Mouse (Mus musculus): ENCODE measurements around the gene Zfp668.
A peak's percentile ranks its signal among the peaks of the same experiment; 100 is the strongest.
"Not testable (repeated sequence)": the region's sequence is repeated elsewhere in the genome, so short reads cannot be mapped to it uniquely, and the experiment has no call there.

Zfp668 gene

DNA sequence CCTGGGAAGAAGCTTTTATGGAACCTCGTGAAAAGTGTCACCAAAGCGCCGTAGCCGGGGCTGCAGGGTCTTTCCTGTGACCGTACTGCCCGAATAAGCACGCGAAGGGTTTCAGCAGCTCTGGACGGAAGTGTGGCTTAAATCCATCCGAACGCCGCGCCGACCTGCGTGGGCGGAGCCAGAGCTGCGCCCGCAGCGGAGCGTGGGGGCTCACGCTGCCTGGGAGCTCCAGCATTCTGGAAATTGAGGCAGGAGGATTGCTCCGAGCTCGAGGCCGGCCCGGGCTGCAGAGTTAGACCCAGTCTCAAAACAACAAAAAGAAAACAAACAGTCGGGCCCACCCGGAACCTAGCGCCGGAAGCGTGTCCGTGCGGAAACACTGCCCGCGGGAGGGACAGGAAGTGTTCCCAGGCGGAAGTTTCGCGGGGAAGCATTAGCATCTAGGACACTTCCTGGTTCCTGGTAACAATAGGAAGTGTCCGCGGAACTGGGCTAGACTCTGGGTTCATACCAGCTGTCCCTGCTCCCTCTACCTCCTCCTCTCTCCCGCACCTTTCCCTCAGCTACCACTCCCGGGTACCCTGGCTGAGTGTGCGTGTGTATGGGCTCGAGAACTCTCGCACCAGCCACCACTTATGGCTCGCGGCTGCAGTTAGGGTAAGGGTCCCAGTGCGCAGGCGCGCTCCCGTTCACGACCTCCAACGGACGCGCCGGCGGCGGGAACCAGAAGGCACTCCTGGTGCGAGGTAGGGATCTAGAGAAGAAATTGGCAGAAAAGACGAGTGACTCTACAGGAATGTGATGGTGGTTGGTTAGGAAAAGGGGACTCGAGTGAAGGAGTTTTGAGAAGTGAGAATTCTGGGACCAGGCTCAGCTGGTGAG is at the start of gene Zfp668:
Gene Zfp668, minus strand, starts transcription at position 362 of the 882 bp plus-strand sequence.
- DNase-seq (ENCODE audit: low spot score in 2 of 2) = peak; percentile 82 to 89

- DNase-seq (ENCODE audit: low spot score in 2 of 2) = no peak
Observed at GRCm38 (mm10) chr7:127926066-127926465, 49.4 kb upstream of the Zfp668 start.

- DNase-seq (ENCODE audit: low spot score in 2 of 2) = no peak
Observed at GRCm38 (mm10) chr7:127925252-127925651, 48.6 kb upstream of the Zfp668 start.

- no peak for DNase-seq (ENCODE audit: low spot score in 2 of 2)
Observed at GRCm38 (mm10) chr7:127923714-127924113, 47.1 kb upstream of the Zfp668 start.

GRCm38 (mm10) chr7:127922451-127923275 is 46.0 kb upstream of the Zfp668 start:
- DNase-seq (ENCODE audit: low spot score in 2 of 2) = no peak

DNA sequence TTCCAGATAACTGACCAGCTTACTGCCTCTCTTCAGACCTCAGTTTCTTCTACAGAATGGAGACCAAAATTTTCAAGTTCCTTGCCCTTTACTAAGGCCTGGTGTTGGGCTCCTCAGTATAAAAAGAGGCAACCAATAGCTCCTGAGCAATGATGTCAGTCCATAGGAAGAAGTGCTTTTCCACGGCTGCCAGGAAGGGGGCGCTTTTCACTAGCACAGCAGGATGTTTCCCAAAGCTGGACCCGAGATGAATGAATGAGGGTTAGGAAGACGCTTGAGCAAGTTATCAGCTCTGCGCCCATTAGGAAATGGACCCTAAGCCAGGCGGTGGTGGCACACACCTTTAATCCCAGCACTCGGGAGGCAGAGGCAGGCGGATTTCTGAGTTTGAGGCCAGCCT is 44.9 kb upstream of the Zfp668 start:
- DNase-seq (ENCODE audit: low spot score in 2 of 2) = no peak

DNA sequence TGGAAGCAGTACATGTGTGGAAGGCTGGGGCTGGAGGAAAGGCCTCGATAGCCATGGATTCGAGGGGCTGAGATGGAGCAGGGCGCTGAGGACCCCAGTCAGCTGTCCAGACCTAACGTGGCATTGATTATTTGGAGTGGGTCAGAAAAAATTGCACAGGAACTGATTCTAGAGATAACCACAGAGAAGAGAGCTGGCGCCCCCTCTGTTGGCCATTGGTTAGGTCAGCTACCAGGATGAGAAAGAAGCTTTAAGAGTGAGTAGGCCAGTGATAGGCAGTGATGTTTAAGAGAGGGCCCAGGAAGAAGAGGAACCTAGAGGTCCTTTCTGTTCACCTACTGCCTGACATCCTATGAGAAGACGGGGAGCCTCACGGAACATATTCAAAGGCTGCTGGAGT is 42.7 kb upstream of the Zfp668 start:
- no peak for DNase-seq (ENCODE audit: low spot score in 2 of 2)

- DNase-seq (ENCODE audit: low spot score in 2 of 2) = no peak
Observed at GRCm38 (mm10) chr7:127918203-127918602, 41.6 kb upstream of the Zfp668 start.

DNA sequence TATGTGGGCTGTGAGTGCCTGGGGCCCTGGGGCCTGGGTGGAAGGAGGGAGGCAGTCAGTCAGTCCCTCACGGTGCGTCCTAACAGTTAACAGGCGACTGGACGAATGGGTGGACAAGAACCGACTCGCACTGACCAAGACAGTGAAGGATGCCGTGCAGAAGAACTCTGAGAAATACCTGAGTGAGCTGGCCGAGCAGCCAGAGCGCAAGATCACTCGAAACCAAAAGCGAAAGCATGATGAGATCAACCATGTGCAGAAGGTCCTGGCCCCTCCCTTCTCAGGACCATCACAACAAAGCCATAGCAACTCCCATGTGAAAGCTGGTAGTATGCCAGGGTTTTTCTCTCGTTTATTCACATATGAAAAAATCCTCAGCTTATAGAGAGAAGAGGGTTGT is 38.7 kb upstream of the Zfp668 start:
- no peak for DNase-seq (ENCODE audit: low spot score in 2 of 2)

- DNase-seq (ENCODE audit: low spot score in 2 of 2) = no peak
Observed at GRCm38 (mm10) chr7:127912938-127913337, 36.3 kb upstream of the Zfp668 start.

DNA sequence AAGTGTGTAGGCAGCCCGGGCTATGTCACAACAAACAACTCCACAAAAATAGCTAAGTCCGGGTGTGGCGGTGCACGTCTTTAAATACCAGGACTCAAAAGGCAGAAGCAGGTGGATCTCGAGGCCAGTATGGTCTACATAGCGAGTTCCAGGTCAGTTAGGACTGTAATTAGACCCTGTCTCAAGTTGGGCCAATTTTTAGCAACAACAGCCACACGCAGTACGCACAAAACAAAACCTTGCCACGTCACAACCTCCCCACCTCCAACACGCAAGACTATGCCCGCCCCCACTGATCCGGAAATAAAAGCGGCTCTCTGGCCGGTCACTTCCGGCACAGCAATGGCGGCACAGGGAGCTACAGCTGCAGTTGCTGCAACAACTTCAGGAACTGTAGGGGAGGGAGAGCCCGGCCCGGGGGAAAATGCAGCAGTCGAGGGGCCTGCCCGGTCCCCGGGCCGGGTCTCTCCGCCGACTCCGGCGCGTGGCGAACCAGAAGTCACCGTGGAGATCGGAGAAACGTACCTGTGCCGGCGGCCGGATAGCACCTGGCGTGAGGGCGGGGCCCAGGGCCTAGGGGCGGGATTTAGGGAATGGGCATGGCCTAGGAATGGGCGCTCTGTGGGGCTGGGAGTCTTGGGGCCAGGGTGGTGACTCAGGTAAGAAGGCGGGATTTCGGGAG is 35.7 kb upstream of the Zfp668 start, which contains the start of gene Kat8:
Gene Kat8, plus strand, starts transcription at position 327 of the 682 bp plus-strand sequence.
- DNase-seq (ENCODE audit: low spot score in 2 of 2) = peak; percentile 85 to 88

DNA sequence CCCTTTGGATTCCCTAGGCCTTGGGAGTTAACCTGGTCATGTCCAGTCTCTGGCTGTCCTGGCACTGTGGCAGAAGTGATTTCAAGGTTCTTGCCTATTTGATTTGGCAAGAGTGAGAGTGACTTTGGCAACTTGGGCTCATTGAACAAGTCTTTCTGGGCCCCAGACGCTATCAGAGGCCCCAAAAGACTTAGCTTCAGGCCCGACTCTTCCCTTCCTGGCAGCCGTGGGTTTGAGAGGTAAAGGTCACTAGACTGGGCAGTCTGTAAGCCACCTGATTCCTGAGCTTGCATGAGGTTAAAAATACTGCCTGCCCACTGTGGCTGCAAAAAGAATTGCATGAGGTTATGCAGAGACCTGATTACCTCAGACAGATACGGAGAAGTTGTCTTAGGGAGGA is 32.0 kb upstream of the Zfp668 start:
- no peak for DNase-seq (ENCODE audit: low spot score in 2 of 2)

- no peak for DNase-seq (ENCODE audit: low spot score in 2 of 2)
Observed at GRCm38 (mm10) chr7:127907939-127908338, 31.3 kb upstream of the Zfp668 start.

- peak; percentile 59 to 79 for DNase-seq (ENCODE audit: low spot score in 2 of 2)
Observed at GRCm38 (mm10) chr7:127903971-127904796, 27.6 kb upstream of the Zfp668 start, which contains the start of gene Bckdk. Gene Bckdk, plus strand, starts transcription at chr7:127904082.

DNA sequence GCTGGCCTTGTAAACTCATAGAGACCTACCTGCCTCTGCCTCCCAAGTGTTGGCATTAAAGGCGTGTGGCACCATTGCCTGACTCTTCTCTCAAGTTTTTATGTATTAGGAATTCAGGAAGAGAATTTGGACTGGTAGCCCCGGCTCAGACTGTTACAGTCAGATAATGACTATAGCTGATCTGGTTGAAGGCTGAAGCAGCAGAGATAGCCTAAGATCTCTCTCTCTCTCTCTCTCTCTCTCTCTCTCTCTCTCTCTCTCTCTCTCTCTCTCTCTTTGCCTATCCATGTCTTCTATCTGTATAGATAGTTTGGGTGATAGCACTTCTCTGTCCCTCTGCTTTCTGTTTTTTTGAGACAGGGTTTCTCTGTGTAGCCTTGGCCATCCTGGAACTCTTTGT is 25.1 kb upstream of the Zfp668 start:
- DNase-seq (ENCODE audit: low spot score in 2 of 2) = no peak

DNA sequence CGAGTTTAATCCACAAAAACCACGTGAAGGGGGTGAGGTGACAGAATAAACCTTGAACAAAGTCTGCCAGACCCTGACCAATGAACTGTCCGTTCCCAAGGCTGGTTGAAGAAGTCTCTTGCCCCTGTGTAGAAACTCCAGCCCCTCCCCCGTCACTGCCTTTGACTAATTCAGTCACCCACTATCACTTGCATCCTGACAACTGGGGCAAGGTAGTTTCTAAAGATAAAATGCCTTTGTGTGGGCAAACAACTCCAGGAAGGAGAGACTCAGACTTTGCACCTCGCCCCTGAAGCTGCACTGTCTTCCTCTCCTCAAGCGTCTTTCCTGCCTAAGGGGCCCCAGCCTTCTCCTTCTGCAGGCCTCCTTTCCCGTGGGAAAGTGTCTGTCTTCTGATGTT is 23.4 kb upstream of the Zfp668 start:
- DNase-seq (ENCODE audit: low spot score in 2 of 2) = no peak

DNA sequence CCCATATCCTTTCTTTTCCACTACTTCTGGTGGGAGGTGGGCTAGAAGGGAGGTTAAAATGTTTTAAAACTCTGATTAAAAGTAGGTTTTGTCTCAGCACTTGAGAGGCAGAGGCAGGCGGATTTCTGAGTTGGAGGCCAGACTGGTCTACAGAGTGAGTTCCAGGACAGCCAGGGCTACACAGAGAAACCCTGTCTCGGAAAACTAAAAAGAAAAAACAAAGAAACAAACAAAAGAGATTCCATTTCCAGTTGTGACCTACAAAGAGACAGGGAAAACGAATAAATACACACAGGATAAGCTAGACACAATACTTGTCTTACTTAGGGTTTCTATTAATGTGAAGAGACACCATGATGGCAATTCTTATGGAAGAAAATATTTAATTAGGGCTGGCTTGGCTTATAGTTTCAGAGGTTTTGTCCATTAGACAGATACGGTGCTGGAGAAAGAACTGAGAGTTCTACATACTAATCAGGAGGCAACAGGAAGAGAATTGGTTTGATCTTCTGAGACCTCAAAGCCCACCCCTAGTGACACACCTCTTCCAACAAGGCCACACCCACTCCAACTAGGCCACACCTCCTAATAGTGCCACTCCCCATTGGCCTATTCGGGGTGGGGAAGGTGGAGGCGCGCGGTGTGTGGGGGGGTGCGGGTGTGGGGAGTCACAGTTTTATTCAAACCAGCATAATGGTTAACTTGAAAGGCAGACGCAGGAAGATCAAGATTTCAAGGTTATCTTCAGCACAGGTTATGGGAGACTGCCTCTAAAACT is 21.7 kb upstream of the Zfp668 start:
- no peak for DNase-seq (ENCODE audit: low spot score in 2 of 2)

- DNase-seq (ENCODE audit: low spot score in 2 of 2) = no peak
Observed at GRCm38 (mm10) chr7:127897542-127897941, 20.9 kb upstream of the Zfp668 start.

DNA sequence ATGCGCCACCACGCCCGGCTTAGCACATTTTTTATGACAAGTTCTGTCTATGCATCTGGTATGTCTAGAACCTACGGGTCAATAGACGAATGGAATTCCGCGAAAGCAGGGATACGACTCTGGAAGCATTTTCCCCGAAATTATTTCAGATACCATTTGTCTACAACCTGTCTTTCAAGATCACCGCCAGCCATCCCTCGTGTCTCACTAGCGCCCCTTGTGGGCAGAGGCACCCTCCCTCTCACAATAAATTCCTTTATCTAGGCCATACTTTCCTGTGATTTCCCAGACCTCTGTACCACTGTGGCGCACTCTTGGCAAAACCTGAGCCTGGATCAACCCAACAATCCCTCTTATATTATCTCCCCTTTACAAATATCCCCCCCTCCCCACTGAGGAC is 19.8 kb upstream of the Zfp668 start:
- peak in 1 of 2 experiments; percentile 51 for DNase-seq (ENCODE audit: low spot score in 2 of 2)

GRCm38 (mm10) chr7:127895891-127896290 is 19.3 kb upstream of the Zfp668 start:
- not testable (repeated sequence) for DNase-seq (ENCODE audit: low spot score in 2 of 2)

Measured in urinary bladder, postnatal 36 days (tissue).